Mouse (Mus musculus) ES-CJ7 (cell line): Measurements from ENCODE around the gene Syvn1.

Experiments used
- DNase-seq: peaks from one replicate; pipeline ENCODE4 v3.0.0; 2011; ENCODE audit warnings: low read depth, low spot score

Gene Syvn1

DNA sequence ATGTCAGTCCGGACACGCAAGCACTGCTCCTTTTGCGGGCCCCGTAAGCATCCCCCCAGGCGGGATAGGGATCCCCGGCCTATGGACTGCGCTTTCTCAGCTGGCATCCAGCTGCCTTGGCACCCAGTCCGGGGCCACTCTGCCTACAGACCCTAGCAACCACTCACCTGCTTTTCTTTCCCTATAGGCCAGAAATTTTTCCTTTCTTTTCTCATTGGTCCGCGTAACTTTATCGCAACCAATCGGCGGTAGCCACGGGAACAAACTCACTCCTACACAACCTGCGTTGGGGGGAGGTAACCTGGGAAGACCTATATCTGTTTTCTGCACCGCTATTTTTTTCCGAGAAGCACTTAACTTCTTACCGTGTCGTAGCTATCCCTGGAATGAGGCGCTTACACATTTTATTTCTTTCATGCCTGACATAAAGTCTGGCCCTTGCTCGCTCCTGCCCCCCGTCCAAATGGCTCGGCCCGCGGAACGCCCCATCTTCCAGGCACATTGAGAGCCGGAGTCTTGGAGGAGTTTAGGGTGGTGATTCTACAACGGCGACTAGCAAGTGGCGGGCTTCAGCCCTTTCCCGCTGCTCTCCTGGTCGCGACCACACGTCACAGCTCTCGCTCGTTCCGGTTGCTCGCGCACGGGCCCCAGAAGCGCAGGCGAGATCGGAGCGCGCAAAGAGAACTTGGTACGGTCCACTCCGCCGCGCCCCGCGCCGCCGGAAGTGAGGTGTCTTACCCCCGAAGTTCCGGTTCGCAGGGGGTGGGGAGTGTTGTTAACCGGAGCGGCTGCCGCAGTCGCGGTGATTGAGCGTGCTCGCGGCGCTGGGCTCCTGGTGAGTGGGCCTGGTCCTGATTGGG is at the start of gene Syvn1:
TSS of gene Syvn1 (plus strand) at position 283 of the 860 bp plus-strand sequence.
- peak; percentile 94 for DNase-seq

- DNase-seq = peak; percentile 53
These were observed 48.2 kb upstream of the Syvn1 start for GRCm38 (mm10) chr19:5998180-5998579.

- no peak for DNase-seq
These were observed 46.4 kb upstream of the Syvn1 start for GRCm38 (mm10) chr19:5999969-6000368.

DNA sequence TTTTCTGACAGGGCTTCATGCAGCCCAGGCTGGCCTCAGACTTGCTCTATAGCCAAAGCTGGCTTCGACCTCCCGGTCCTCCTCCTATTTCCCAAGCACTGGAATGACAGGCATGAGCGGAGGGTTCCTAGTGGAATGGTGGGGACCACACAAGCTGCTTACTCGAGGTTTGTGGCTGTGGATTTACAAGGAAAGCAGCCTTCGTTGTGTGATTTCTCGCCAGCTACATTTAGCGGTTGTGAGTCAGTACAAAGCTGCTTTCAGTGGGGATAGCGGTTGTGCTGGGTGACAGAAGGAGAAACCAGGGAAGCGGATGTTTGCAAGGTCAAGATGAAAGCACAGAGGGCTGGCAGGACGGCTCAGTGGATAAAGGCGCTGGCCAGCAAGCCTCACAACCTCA is 40.8 kb upstream of the Syvn1 start:
- DNase-seq = no peak

- DNase-seq = no peak
These were observed 39.4 kb upstream of the Syvn1 start for GRCm38 (mm10) chr19:6007013-6007412.

DNA sequence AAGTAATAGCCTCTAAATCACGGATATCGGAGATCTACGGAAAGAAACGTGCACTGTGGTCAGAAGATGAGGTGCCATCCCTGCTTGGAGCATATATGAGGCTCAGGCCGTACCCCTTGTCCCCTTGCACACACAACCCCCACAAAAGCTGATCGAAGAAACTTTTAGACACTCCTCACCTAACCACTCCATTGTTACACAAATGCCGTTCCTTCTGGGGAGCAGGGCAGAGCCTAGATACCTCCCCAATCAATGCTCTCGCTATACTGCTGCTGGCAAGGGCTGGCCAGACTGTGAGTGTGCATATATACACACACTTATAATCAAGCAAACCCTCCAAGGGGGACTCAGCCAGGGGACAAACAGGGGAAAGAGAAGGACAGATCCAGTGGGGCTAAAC is 37.2 kb upstream of the Syvn1 start:
- peak; percentile 70 for DNase-seq

GRCm38 (mm10) chr19:6013691-6014090 is 32.7 kb upstream of the Syvn1 start:
- no peak for DNase-seq

DNA sequence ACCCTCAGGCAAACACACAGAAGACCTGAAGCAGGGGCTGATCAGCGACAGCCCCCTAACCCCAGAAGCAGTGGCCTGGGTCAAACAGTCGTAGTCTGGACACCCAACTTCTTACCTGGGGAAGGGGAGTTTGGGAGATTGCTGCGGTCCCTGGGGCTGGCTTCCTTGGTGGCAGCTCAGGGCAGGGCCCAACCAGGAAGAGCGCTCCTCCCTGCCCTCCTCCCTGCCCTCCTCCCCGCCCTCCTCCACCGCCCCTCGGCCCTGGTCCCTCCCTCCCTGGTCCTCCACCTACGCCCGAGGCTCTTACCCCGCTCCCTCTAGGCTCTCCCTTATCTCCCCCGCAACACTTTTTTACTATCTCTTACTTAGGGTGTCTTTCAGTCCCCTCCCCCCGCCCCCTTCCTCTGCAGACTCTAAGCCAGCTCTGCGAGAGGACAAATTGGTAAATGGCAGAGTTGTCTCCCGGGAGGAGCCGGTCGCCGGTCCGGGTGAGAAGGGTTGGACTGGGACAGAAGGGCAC is 31.3 kb upstream of the Syvn1 start:
- DNase-seq = peak; percentile 64

DNA sequence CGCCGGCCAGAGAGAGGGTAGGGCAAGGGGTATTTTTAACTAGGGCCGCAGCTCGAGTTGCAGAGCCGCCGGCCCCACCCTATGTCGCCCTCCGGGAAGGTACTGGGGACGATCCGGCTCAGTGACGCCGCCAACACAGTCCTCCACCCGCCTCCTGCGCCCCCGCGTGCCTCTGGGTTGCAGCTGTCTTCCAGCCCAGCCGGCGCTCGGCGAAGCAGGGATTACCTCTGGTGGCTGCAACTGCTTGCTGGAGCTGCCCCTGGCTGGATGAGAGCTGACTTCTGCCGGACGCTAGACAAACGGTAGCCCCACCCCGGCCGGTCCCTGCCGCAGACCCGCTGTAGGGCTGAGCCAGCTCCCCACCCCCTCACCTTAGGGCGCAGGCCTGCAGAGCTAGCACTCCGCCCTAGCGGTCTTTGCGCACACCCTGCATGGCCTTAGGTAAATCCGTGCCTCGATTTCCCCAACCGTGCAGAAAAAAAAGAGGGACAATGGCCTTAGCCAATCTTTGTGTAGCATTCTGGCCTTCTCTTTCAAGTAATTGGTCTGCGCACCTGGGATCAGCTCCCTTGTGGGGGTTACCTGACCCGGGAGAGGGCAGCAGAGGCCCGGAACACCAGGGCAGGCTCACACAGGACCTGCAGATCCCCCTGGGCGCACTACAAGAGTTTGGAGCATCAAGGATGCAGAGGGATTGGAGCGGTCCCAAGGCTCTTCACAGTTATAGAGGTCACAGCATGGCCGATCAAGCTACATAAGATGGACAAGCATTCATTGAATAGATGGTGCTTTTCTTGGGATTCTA is 30.7 kb upstream of the Syvn1 start, which contains the start of gene Capn1:
TSS of gene Capn1 (minus strand) at position 387 of the 805 bp plus-strand sequence.
- DNase-seq = peak; percentile 79

DNA sequence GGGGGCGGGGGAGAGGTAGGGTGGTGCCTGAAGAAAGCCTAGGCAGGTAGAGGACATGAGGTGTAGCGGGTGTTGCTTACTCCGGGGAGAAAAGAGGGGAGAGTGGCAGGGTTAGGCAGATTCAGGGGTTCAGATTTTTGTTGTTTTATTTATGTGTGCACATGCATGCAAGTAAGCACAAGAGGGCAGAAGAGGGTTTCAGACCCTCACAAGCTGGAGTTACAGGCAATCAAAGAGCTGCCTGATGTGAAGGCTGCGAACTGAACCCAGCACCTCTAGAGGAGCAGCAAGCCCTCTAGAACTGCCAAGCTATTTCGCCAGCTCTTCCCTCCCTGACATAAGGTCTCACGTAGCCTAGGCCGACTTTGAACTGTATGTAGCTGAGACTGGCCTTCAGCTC is 29.8 kb upstream of the Syvn1 start:
- DNase-seq = peak; percentile 74

DNA sequence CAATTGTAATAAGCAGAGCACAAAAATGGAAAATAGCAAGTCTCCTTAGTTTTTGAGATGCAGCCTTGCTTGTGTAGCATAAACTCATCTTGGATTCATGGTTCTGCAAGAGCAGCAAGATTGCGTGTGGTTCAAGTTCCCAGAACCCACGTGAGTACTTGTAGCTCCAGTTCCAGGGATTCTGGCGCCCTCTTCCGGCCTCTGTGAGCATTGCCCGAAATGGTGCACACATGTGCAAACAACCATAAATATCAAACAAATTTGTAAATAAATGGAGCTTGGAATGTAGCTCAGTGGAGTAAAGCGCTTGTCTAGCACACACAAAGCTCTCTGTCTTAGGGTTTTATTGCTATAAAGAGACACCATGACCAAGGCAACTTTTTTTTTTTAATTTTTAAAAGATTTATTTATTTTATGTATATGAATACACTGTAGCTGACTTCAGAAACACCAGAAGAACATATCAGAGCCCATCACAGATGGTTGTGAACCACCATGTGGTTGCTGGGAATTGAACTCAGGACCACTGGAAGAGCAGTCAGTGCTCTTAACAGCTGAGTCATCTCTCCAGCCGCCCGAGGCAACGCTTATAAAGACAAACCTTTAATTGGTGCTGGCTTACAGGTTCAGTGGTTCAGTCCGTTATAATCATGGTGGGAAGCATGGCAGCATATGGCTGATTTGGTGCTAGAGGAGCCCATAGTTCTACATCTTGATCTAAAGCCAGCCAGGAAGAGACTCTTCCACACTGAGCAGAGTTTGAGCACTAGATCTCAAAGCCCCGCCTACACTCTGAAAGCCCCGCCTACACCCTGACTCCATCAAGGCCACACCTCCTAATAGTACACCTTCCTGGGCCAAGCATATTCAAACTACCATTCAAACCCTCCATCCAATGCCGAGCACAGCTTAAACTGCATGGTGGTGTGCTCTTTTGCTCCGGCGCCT is 28.0 kb upstream of the Syvn1 start:
- peak; percentile 93 for DNase-seq

DNA sequence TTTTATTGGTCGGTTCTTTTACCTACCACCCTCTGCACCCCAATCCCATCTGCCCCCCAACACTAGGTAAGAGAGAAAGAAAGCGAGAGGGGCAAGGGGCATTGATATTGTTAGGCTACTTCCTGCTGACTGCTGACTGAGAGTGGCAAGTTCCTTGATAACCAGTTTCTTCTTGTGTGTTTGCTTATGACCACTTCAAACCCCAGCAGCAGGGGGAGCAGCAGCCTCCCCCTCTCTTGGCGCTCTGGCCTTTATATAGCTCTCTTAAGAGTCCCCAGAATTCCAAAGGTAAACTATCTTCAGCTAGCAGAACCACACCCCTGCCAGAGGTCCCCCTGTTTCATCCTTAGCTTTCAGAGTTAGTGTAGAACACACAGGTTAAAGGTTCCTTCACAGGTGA is 26.1 kb upstream of the Syvn1 start:
- no peak for DNase-seq

DNA sequence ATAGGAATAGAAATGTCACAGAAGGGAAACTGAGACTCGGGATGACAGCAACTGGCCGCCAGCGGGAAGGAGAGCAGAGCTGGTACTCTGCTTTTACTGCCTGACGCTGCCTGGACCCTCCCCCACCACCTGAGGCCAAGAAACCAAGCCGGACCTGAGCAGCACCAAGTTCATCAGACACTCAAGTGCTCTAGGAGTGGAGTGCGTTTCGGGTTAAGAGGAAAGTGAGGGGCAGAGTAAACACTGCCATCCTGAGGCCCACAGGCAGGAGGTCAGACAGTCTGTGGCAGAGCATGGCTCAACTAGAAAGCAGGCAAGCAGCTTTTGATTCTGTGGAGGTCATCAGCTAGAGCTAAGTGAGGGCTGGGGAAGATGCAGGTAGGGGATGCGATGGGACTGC is 23.3 kb upstream of the Syvn1 start:
- DNase-seq = no peak

GRCm38 (mm10) chr19:6023930-6024329 is 22.4 kb upstream of the Syvn1 start:
- DNase-seq = no peak

- no peak for DNase-seq
These were observed 17.4 kb upstream of the Syvn1 start for GRCm38 (mm10) chr19:6028991-6029390.

GRCm38 (mm10) chr19:6029426-6029825 is 16.9 kb upstream of the Syvn1 start:
- DNase-seq = peak; percentile 72

GRCm38 (mm10) chr19:6030520-6031280 is 15.7 kb upstream of the Syvn1 start:
- no peak for DNase-seq

GRCm38 (mm10) chr19:6035966-6036585 is 10.3 kb upstream of the Syvn1 start:
- no peak for DNase-seq

DNA sequence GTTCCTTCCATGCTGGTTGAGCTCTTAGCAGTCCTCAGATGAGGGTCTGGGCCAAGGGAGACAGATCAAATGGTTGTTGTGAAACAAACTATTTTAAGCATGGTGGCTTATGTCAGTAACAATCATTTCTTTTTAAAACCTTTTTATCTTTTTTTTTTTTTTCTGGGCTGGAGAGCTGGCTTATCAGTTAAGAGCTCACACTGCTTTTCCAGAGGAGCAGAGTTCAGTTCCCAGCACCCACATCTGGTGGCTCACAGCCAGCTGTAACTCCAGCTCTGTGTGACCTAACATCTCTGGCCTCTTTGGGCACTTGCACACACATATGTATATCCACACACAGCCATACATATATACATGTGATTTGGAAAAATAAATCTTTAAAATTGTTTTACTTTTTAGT is 8.7 kb upstream of the Syvn1 start:
- DNase-seq = no peak

DNA sequence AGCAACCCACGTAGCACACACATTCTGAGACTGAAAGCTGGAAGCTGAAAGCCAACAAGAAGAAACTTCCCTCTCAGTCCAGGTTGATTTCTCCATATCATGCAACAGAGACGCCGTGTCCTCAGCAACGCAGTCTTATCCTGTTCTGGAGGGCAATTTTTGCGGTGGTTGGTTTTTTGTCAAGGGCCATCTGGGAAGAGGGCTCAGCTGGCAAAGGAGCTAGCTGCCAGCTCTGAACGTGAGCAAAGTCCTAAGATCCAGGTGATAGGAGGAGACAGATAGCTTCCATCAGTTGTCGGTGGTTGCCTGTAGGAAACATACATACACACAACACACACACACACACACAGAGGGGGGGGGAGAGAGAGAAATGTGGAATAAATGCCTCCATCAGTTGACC is 8.1 kb upstream of the Syvn1 start:
- no peak for DNase-seq
